8 mouse cellular contexts compared by ENCODE assay signal in genomic region chr17:66449460-66450341, GRCm38 (mm10). TPM values are rescaled to one million over a fixed set of nuclear protein-coding genes. Genes with fewer than 3 reads are reported as not detected.
A peak's percentile ranks its signal among the peaks of the same experiment; 100 is the strongest.
DNase-seq lines count a peak whose midpoint lies in the region; ATAC-seq lines count a peak whose summit lies in the region.

Gene Mtcl1, minus strand, starts transcription at chr17:66449750.

- intact Hi-C loops in gastrocnemius, postnatal 14 days (cut with DNase I; ENCODE audit: low total_unique reads), result loop anchor here (5.0 kb wide), 1 partner anchor 38 kb away; no protein-coding TSS in a partner anchor

- peak; percentile 50 for ATAC-seq in common myeloid progenitor, adult 5-6 weeks (replicated peaks; ENCODE audit: low read depth, poor library complexity, severe bottlenecking)
- peak; percentile 48 for ATAC-seq in megakaryocyte, adult 5-6 weeks (ENCODE audit: poor library complexity, severe bottlenecking)

- DNase-seq in adrenal gland, adult 18-20 months (ENCODE audit: low spot score in 2 of 2), result peak; percentile 73 to 75
- DNase-seq in gastrocnemius, postnatal 14 days, result peak; percentile 73
- peak; percentile 60 for DNase-seq in induced T-regulatory cell, adult 2 months (ENCODE audit: low read depth)
- peak; percentile 65 to 82 for DNase-seq in left cerebral cortex, adult 9 months (ENCODE audit: low spot score in 2 of 2)
- DNase-seq in right cerebral cortex, adult 2 months (ENCODE audit: low spot score in 2 of 2), result peak; percentile 83
- peak; percentile 58 to 61 for DNase-seq in urinary bladder, postnatal 36 days (ENCODE audit: low spot score in 2 of 2)

RNA-seq across cellular contexts. Expression of gene Mtcl1, which starts in this region (rescaled TPM):
- total RNA-seq in adrenal gland, adult 18-20 months (2021), result 1 to 10 TPM; 5.1 to 6.1 TPM
- not detected in 2 replicates for total RNA-seq in common myeloid progenitor, adult 5-6 weeks (2017)
- 1 to 10 TPM; 7.6 to 9.2 TPM for total RNA-seq in gastrocnemius, postnatal 14 days (2021)
- not detected in 2 replicates for total RNA-seq in megakaryocyte, adult 5-6 weeks (2015)
- total RNA-seq in megakaryocyte, adult 5-6 weeks (2017), result 0.73 TPM in 1 of 2 replicates, not detected in the other

Comparison
In these comparisons a context has a peak if more than half of its experiments do, and no peak if none do; other contexts are left out.
1. Peak in every context shown above with its lines: DNase-seq and ATAC-seq.
2. Peak in ATAC-seq in common myeloid progenitor, adult 5-6 weeks; RNA of the gene not detected or under 1 TPM.
3. Peak in ATAC-seq in megakaryocyte, adult 5-6 weeks; RNA of the gene not detected or under 1 TPM.